Mouse (Mus musculus): ENCODE measurements around the gene Hist1h4d.
"Not testable (repeated sequence)": the region's sequence is repeated elsewhere in the genome, so short reads cannot be mapped to it uniquely, and the experiment has no call there.

Hist1h4d gene

DNA sequence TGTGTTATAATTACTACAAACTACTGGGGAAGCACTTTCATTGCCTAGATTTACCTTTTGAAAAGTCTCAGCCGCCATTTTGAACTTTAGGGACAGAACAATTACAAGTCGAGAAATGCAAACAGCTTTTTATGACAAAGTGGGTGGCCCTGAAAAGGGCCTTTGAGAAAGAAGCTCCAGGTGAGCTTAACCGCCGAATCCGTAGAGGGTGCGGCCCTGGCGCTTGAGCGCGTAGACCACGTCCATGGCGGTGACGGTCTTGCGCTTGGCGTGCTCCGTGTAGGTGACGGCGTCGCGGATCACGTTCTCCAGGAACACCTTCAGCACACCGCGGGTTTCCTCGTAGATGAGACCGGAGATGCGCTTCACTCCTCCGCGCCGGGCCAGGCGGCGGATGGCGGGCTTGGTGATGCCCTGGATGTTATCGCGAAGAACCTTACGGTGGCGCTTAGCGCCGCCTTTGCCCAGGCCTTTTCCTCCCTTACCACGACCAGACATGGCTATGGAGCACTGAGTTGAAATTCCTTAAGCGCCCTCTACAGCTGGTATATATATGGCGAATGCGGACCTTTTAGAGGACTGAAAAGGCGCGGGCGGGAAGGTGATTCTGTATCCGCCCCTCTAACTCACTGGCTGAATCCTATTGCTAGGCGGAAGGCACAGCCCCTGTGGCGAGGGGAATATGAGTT, 30.1 kb upstream of the Hist1h4d start, which contains the start of gene Hist1h4f:
Gene Hist1h4f (minus strand): TSS at position 503 of the 689 bp plus-strand sequence.
- DNase-seq (ENCODE audit: low spot score): peak; percentile 96

DNA sequence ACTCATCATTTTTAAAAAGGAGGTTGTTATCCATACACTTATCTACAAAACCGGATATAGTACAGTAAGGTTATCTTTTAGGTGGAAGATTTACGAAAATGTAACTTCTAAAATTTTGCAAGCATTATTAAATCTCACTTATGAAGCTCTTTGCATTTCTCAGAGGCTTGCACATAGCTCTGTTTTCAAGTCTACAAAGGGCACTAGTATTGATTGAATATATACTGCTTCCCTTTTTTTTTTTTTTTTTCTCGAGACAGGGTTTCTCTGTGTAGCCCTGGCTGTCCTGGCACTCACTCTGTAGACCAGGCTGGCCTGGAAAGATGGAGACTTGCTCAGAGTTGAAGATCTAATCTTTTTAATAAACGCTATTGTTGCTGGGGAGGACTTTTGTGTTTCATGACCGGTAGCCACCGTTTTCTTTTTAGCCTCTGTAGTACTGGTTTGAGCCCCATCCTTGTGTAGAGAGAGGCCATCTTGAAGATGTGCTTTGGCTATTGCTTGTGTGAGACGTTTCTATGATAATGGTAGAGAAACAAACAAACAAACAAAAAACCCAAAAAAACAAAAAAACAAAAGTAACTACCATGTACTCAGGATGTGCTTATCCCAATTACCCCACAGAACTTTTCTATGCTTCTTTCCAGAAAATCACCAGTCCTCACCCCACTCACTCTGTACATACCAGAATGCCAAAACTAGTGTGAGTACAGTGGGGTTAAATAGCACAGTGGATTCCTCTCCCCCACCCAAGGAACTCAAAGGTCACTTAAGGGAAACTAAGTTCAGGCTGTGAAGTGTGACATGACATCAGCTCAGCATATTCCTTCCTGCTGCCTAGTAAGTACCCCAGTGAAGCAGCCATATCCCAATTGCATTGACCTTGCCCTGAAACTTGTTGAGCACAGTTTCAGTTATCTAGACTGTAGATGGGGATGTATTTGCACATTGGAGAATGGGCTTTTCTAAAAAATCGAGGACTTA, 29.2 kb upstream of the Hist1h4d start:
- DNase-seq (ENCODE audit: low spot score): no peak

DNA sequence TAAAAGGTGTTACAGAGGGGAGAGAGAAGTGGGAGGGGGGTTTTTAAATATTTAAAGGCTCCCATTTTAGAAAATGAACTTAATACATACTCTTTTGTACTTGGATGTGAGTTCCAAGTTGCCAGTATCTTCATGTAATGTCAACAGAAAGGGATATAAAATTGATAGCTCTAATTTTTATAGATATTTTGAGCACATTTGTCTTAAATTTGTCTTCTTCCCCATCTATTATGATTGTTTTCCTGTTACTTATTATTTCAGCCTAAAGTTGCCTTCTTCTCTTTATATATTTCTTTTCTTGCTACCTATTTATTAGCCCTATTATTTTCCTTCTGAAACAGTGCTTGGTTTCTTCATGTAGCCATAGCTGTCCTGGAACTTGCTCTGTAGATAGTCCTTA, 28.4 kb upstream of the Hist1h4d start, which contains the start of gene Hist1h1d:
Gene Hist1h1d (plus strand): TSS at position 301 of the 400 bp plus-strand sequence.
- DNase-seq (ENCODE audit: low spot score): no peak

DNA sequence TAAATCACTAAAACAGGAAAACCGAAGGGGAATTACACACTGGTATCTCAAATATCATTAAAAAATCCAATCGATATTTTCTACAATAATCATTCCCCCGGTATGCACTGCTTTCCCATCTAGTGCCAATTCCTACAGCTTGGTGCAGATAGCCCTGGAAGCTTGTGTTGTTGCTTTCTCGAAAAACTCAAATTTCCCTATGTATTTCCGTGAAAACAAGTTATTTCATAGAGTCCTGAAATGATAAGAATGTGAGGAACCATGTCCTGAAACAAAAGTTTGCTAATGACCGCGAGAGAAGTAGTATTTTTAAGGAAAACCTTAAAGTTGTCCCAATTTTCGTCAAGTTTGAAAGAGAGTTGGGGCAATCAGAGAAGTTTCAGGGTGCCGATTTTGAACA, 27.0 kb upstream of the Hist1h4d start:
- no peak for DNase-seq (ENCODE audit: low spot score)

DNA sequence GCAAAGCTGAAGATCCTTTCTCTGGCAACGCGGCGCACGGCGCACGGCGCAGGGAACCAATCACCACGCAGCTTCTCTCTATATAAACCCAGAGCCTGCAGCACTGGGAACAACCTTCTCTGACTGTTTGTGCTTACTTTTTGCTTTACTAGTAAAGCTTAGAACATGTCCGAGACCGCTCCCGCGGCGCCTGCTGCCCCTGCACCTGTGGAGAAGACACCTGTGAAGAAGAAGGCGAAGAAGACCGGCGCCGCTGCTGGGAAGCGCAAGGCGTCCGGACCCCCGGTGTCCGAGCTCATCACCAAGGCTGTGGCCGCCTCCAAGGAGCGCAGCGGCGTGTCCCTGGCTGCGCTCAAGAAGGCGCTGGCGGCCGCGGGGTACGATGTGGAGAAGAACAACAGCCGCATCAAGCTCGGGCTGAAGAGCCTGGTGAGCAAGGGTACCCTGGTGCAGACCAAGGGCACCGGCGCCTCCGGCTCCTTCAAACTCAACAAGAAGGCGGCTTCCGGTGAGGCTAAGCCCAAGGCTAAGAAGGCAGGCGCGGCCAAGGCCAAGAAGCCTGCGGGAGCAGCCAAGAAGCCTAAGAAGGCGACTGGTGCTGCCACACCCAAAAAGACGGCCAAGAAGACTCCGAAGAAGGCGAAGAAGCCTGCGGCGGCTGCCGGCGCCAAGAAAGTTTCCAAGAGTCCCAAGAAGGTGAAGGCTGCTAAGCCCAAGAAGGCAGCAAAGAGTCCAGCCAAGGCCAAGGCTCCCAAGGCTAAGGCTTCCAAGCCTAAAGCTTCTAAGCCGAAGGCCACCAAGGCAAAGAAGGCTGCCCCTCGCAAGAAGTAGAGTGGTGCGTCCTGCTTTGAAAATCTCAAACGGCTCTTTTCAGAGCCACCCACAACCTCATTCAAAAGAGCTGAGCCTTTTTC, 26.2 kb upstream of the Hist1h4d start:
- peak; percentile 90 for DNase-seq (ENCODE audit: low spot score)

DNA sequence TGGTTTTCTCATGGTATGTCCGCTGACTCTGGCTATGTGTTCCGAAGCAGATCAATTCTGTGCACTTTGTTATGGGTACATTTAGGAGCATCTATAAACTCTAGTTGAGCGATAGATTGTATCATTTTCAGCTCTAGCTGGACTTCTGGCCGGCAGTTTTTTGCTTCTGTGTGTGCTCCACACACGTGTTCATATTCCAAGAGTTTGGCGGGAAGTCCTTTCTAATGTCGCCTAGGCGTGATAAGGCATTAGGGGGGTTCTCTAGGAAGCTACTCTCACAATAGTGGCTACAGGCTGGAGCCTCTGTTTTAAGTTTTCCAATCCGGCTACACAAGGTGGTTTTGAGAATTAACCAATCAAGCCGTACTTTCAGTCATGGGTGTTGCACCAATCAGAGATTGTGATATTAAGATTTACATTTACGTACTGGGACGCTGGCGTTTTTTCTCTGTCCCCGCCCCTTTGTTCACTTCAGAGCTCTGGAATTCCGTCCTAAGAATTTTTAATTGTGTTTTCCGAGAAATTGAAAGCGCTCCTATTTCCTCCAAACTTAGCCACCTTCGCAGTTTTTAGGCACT, 25.5 kb upstream of the Hist1h4d start:
- DNase-seq (ENCODE audit: low spot score): peak; percentile 79

DNA sequence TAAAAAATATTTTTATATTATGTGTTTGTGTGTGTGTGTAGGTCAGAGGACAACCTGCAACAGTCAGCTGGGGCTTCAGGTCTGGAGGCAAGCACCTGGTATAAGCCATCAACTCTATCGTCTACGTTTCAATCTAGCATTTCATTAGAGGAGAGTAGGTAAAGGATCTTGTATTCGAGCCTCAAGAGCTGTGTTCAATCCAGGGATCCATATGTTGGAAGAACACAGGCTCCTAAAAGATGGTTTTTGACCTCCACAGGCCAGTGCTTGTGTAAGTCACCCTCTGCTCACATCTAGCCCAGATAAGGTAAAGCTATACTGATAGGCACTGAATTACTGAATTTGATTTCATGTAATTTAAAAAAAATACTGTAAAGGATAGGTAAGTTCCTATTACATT, 24.5 kb upstream of the Hist1h4d start:
- no peak for DNase-seq (ENCODE audit: low spot score)

DNA sequence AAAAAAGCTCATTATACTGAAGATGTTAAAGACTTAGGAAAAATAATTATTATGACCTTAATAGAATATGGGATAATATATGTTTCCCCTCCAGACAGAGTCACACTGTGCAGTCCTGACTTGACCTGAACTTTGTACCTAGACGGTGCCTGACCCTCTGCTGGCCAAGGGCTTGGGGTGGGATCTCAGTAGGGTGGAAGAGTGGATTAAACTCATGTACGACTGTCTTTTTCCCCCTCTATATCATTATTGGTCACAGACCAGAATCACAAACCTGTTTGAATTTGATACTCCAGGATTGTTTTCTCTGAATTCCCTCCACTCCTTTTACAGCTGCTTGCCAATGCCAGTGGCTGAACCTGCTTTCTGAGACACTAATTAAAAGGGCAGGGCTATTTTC, 20.7 kb upstream of the Hist1h4d start:
- DNase-seq (ENCODE audit: low spot score): not testable (repeated sequence)

DNA sequence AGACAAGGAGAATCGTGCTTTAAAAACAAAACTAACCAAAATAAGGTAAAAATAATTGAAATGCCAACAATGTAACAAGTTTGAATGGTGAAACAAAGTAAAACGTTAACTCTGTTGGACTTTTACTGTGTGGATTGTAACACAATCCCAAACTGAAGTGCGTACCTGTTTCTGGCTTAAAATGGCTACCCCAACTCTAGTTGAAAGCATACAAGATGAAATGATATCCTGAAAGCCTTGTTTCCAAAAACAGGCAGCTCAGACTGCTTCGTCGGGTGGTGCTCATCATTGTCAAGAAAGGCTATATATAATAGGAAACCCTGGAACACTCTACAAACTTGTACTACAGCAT, 19.9 kb upstream of the Hist1h4d start:
- DNase-seq (ENCODE audit: low spot score): not testable (repeated sequence)

DNA sequence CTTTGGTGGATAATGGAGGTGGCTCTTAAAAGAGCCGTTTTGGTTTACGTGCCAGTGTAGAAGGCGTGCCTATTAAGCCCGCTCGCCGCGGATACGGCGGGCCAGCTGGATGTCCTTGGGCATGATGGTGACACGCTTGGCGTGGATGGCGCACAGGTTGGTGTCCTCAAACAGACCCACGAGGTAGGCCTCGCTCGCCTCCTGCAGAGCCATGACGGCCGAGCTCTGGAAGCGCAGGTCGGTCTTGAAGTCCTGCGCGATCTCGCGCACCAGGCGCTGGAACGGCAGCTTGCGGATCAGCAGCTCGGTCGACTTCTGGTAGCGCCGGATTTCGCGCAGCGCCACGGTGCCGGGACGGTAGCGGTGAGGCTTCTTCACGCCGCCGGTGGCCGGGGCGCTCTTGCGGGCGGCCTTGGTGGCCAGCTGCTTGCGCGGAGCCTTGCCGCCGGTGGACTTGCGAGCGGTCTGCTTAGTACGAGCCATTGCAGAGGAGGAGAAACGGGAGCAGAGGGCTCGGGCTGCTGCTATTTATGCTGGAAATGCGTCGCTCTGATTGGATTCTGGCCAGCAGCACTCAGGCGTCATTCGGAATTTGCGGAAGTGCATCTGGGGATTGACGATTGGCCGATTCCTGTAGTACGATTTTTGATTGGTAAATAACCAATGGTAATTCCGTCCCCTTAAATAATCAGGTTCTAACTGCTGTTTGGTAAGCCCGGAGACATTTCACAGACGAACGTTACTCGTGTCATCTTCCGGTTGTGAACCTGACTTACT, 19.3 kb upstream of the Hist1h4d start, which contains the start of gene Hist1h3e:
Gene Hist1h3e (minus strand): TSS at position 487 of the 777 bp plus-strand sequence.
- peak; percentile 98 for DNase-seq (ENCODE audit: low spot score)

DNA sequence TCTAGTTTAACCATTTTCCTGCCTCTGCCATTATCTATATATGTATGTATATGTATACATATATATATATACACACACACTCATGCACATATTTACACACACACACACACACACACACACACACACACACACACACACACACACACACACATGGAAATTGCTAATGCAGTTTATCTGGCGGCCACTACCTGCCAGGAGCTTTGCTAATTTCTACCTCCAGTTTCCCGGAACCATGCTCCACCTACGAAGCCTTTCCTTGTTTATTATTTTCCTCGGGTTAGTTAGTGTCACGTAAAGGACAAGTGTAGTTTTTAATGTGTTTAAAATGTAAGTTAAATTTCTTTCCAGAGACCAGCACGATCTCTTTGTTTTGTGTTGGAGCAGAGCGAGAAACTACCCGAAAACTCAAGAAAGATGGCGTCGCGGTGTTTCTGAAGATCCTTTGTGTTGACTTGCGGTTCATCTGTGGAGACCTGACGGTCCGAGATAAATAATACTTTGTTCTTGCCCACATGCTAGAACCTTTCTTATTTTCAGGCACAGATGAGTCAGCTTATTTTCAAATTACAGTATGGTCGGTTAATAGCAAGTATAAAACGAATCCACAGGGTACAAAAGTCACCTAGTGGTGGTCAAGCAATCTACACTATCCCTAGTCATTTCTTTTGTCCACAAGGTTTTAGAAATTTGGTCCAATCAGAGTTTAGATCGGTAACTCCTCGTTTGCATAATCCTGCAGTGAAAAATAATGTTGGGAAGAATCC, 18.5 kb upstream of the Hist1h4d start:
- peak; percentile 83 for DNase-seq (ENCODE audit: low spot score)

DNA sequence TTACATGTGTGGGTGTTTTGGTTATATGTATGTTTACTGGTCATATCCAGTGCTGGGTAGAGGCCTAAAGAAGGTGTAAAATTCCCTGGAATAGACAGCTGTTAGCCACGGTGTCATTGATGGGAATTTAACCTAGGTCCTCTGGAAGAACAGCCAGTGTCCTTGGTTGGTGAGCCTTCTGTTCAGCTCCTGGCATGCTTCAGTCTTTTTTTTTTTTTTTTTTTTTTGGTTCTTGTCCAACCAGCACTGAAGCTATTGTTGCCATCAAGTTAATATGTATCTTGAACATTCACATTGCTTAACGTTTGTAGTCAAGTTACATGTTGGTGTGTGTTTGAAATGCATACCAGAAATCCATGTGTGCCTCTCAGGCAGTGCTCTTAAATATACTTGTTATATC, 16.9 kb upstream of the Hist1h4d start:
- DNase-seq (ENCODE audit: low spot score): no peak

DNA sequence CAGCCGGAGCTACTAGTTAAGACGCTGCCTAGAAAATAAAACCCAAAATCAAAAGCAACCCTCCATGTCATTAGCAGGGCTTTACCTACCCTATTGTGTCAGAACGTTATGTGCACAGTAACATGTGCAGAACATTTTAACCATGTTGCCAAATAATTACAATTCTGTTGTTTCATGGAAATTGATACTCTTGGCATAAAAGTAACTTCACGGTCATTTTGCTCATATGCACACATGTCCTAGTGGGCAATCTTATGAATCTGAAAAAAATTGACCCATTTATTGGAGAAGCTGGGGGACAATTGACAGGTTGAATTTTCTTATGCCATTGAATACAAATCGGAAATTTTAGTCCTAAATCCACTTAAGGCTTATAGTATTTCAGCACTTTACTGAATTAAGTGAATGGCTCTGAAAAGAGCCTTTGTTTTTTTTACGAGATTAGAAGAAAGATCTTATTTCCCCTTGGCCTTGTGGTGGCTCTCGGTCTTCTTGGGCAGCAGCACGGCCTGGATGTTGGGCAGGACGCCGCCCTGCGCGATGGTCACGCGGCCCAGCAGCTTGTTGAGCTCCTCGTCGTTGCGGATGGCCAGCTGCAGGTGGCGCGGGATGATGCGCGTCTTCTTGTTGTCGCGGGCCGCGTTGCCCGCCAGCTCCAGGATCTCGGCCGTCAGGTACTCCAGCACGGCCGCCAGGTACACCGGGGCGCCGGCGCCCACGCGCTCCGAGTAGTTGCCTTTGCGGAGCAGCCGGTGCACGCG, 11.0 kb upstream of the Hist1h4d start:
- DNase-seq (ENCODE audit: low spot score): not testable (repeated sequence)

DNA sequence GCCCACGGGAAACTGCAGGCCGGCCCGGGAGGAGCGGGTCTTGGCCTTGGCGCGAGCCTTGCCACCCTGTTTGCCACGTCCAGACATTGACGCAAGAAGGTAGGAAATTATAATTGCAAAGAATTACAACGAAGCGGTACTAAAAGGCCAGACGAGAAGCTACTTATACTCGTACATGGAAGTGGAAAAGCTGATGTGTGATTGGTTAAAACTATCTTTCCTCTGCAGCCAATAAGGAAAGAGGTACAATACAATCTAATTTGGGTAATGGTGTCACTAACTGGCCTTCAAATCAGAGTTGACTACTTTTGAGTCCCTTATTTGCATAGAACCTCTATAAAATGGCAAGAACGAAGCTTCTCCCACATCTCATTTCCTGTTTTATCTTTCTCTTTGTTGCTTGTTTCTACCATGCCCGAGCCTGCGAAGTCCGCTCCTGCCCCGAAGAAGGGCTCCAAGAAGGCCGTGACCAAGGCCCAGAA, 10.3 kb upstream of the Hist1h4d start, which contains the start of the genes Hist1h2ae and Hist1h2bg:
Gene Hist1h2ae (minus strand): TSS at position 199 of the 482 bp plus-strand sequence.
Gene Hist1h2bg (plus strand): TSS at position 375 of the 482 bp plus-strand sequence.
- DNase-seq (ENCODE audit: low spot score): peak; percentile 93

DNA sequence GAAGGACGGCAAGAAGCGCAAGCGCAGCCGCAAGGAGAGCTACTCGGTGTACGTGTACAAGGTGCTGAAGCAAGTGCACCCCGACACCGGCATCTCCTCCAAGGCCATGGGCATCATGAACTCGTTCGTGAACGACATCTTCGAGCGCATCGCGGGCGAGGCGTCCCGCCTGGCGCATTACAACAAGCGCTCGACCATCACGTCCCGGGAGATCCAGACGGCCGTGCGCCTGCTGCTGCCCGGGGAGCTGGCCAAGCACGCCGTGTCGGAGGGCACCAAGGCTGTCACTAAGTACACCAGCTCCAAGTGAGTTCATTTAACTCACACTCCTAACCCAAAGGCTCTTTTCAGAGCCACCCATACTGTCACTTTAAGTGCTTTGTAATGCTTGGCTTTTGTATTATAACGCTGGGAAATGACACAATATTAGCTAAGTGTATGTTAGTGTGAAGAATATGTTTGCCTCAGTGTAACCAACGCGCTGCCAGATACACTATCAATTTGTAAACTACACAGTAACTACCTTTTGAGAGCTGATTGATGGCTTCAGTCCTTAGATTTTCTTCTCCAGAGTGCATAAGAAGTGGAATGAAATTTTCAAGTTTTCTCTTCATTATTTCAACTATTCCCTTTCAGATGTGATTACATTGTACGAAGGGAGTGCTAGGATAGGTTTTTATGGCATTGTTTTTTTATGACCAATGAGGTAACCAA, 9.7 kb upstream of the Hist1h4d start:
- not testable (repeated sequence) for DNase-seq (ENCODE audit: low spot score)

DNA sequence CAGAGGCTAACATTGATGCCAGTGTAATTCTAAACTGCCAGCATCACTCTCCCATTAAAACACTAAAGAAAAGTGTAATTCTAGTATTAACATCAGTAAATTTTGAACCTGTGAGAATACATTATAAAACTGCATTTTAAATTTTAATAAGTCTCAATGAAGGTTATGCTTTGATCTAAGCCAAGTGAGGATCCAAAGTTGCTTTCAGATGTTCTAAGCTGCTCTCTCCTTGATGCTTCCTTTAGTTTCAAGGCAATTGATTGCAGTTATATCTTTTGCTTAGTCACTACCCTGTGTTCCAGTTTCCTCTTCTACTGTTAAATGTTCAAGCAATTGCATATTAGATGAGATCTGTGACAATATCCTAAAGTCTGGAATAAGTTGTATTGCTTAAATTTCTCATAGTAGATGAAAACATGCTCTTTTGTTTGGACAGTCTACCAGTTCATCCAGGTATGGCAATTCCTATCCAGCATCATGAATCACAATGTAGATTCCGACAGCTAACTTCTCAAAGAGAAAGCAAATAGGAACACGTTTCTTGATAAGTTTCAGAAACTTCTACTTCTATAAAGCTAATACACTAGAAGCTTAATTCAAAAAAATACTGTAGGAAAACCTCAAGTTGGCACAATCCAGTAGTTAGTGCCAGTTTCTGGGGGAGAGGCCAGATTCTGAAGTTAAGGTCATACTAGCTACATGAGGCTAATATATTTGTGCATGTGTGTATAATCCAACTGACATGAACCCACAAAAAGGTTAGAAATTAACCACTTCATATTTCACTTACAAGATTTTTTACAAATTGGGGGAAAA, 9.0 kb upstream of the Hist1h4d start:
- peak; percentile 44 for DNase-seq (ENCODE audit: low spot score)
